Mouse (Mus musculus): ENCODE measurements around the gene Hpf1. TPM values are rescaled to one million over a fixed set of nuclear protein-coding genes. Genes with fewer than 3 reads are reported as not detected.
A peak's percentile ranks its signal among the peaks of the same experiment; 100 is the strongest.

The Hpf1 gene
- polyA plus RNA-seq (2012; rRNA removed) = 50.7 and 52.1 TPM in 2 replicates

- peaks cover 2% of the 10 kb centered on the region; the same call in 1 of the 2 replicates for H3K4me1 ChIP-seq (ENCODE audit: control insufficient read depth, insufficient read depth, low read length)
- TF ChIP-seq CTCF (IDR thresholded peaks at IDR 0.05; ENCODE audit: extremely low read depth, insufficient read depth, low read length) = no peak
- TF ChIP-seq POLR2A (IDR thresholded peaks at IDR 0.05; ENCODE audit: extremely low read depth, insufficient read depth, low read length) = peak; percentile 67
- peak within 1 kb of the TSS; percentile 94 for H3K4me3 ChIP-seq (ENCODE audit: insufficient read depth, low read length)
- no peak within 1 kb of the TSS for H3K27ac ChIP-seq (ENCODE audit: insufficient read depth, low read length)
These were observed at the start of gene Hpf1 for GRCm38 (mm10) chr8:60889843-60890519. Gene Hpf1 (plus strand): TSS chr8:60890418.

GRCm38 (mm10) chr8:60842388-60842787, 47.8 kb upstream of the Hpf1 start:
- H3K4me3 ChIP-seq (ENCODE audit: insufficient read depth, low read length) = no peak overlapping the region
- TF ChIP-seq CTCF (IDR thresholded peaks at IDR 0.05; ENCODE audit: extremely low read depth, insufficient read depth, low read length) (no peak), POLR2A (IDR thresholded peaks at IDR 0.05; ENCODE audit: extremely low read depth, insufficient read depth, low read length) (no peak)

DNA sequence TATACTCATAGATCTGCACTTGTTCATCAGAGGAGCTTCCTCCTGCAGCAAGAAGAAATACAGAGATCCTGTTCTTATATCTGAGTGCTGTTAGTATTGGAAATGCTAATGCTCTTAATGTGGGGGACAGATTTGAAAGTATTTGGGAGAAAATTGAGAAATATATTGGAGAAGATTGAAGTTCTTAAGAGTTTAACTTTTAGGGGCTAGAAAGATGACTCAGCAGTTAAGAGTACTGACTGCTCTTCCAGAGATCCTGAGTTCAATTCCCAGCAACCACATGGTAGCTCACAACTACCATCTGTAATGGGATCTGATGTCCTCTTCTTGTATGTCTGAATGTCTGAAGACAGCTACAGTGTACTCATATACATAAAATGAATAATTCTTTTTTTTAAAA, 32.7 kb upstream of the Hpf1 start:
- Histone ChIP-seq H3K4me3 (ENCODE audit: insufficient read depth, low read length) (no peak overlapping the region), H3K4me1 (ENCODE audit: control insufficient read depth, insufficient read depth, low read length) (peaks cover 1% of the 10 kb centered on the region; the same call in 1 of the 2 replicates), H3K27ac (ENCODE audit: insufficient read depth, low read length) (no peak overlapping the region)
- TF ChIP-seq CTCF (IDR thresholded peaks at IDR 0.05; ENCODE audit: extremely low read depth, insufficient read depth, low read length) (no peak), POLR2A (IDR thresholded peaks at IDR 0.05; ENCODE audit: extremely low read depth, insufficient read depth, low read length) (no peak)

More at GRCm38 (mm10) chr8:60842388-60842787, 47.8 kb upstream of the Hpf1 start:
- H3K27ac ChIP-seq (ENCODE audit: insufficient read depth, low read length) = no peak overlapping the region
- no peaks in the 10 kb centered on the region for H3K4me1 ChIP-seq (ENCODE audit: control insufficient read depth, insufficient read depth, low read length)

DNA sequence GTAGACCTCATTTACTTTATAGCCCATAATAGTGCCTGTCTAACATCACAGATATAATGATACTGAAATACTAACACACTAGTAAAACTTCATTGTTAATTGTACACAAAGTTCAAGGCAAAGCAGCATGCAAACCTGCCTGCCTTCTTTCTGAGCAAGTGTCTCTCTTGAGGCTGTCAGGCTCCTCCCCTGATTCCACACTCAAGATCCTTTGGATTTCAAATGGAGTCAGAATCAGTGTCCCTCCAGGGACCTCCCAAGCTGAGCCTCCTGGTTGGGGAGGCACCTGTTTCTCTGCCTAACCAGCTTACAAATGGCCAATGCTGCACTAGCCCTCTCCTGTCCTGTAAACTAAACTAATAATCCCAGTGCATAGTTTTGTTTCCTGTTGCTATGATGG, 32.1 kb upstream of the Hpf1 start:
- H3K27ac ChIP-seq (ENCODE audit: insufficient read depth, low read length) = no peak overlapping the region
- H3K4me1 ChIP-seq (ENCODE audit: control insufficient read depth, insufficient read depth, low read length) = peaks cover 1% of the 10 kb centered on the region; the same call in 1 of the 2 replicates
- H3K4me3 ChIP-seq (ENCODE audit: insufficient read depth, low read length) = no peak overlapping the region
- TF ChIP-seq CTCF (IDR thresholded peaks at IDR 0.05; ENCODE audit: extremely low read depth, insufficient read depth, low read length) (no peak), POLR2A (IDR thresholded peaks at IDR 0.05; ENCODE audit: extremely low read depth, insufficient read depth, low read length) (no peak)

GRCm38 (mm10) chr8:60858911-60859476, 31.2 kb upstream of the Hpf1 start:
- Histone ChIP-seq H3K4me1 (ENCODE audit: control insufficient read depth, insufficient read depth, low read length) (peaks cover 1% of the 10 kb centered on the region; the same call in 1 of the 2 replicates), H3K4me3 (ENCODE audit: insufficient read depth, low read length) (no peak overlapping the region), H3K27ac (ENCODE audit: insufficient read depth, low read length) (peak overlapping the region; percentile 23; the same call in 1 of the 2 replicates)
- TF ChIP-seq POLR2A (IDR thresholded peaks at IDR 0.05; ENCODE audit: extremely low read depth, insufficient read depth, low read length) (no peak), CTCF (IDR thresholded peaks at IDR 0.05; ENCODE audit: extremely low read depth, insufficient read depth, low read length) (no peak)

DNA sequence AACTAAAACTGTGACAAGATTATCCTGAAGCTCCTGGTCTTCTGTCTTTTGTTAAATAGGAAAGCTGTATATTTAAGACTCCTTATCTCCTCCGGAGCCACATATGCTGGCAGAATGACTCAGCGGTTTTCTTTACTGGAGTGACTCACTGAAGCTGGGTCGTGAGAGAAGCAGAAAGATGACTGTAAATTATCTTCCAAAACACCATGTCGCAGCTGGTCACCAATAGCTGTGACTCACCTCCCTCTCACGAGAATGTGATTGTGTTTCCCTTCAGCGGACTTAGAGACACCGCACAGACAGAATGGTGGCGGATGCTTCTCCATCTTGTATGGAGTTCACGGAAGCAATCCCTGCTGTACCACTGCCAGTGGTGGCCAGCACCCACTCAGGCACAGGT, 30.6 kb upstream of the Hpf1 start:
- no peak overlapping the region for H3K27ac ChIP-seq (ENCODE audit: insufficient read depth, low read length)
- TF ChIP-seq CTCF (IDR thresholded peaks at IDR 0.05; ENCODE audit: extremely low read depth, insufficient read depth, low read length) (no peak), POLR2A (IDR thresholded peaks at IDR 0.05; ENCODE audit: extremely low read depth, insufficient read depth, low read length) (no peak)

GRCm38 (mm10) chr8:60860749-60861148, 29.5 kb upstream of the Hpf1 start:
- TF ChIP-seq CTCF (IDR thresholded peaks at IDR 0.05; ENCODE audit: extremely low read depth, insufficient read depth, low read length) (no peak), POLR2A (IDR thresholded peaks at IDR 0.05; ENCODE audit: extremely low read depth, insufficient read depth, low read length) (no peak)
- Histone ChIP-seq H3K4me3 (ENCODE audit: insufficient read depth, low read length) (no peak overlapping the region), H3K27ac (ENCODE audit: insufficient read depth, low read length) (no peak overlapping the region), H3K4me1 (ENCODE audit: control insufficient read depth, insufficient read depth, low read length) (peaks cover 1% of the 10 kb centered on the region; the same call in 1 of the 2 replicates)

More for the DNA sequence above, 30.6 kb upstream of the Hpf1 start:
- H3K4me3 ChIP-seq (ENCODE audit: insufficient read depth, low read length) = no peak overlapping the region
- H3K4me1 ChIP-seq (ENCODE audit: control insufficient read depth, insufficient read depth, low read length) = peaks cover 1% of the 10 kb centered on the region; the same call in 1 of the 2 replicates

- Histone ChIP-seq H3K27ac (ENCODE audit: insufficient read depth, low read length) (no peak overlapping the region), H3K4me3 (ENCODE audit: insufficient read depth, low read length) (no peak overlapping the region), H3K4me1 (ENCODE audit: control insufficient read depth, insufficient read depth, low read length) (peaks cover 4% of the 10 kb centered on the region; the same call in 1 of the 2 replicates)
- TF ChIP-seq POLR2A (IDR thresholded peaks at IDR 0.05; ENCODE audit: extremely low read depth, insufficient read depth, low read length) = no peak
- TF ChIP-seq CTCF (IDR thresholded peaks at IDR 0.05; ENCODE audit: extremely low read depth, insufficient read depth, low read length) = no peak
These were observed 28.4 kb upstream of the Hpf1 start for GRCm38 (mm10) chr8:60861783-60862182.

GRCm38 (mm10) chr8:60864875-60865274, 25.3 kb upstream of the Hpf1 start:
- no peak overlapping the region for H3K27ac ChIP-seq (ENCODE audit: insufficient read depth, low read length)
- TF ChIP-seq CTCF (IDR thresholded peaks at IDR 0.05; ENCODE audit: extremely low read depth, insufficient read depth, low read length) = no peak
- TF ChIP-seq POLR2A (IDR thresholded peaks at IDR 0.05; ENCODE audit: extremely low read depth, insufficient read depth, low read length) = no peak
- no peak overlapping the region for H3K4me3 ChIP-seq (ENCODE audit: insufficient read depth, low read length)
- peaks cover 9% of the 10 kb centered on the region; the same call in 1 of the 2 replicates for H3K4me1 ChIP-seq (ENCODE audit: control insufficient read depth, insufficient read depth, low read length)

Measured in cortical plate, adult 2 months (tissue).